Mouse (Mus musculus) lung, embryonic 14.5 days (tissue): ENCODE results near the gene Cabp2. TPM values are rescaled to one million over a fixed set of nuclear protein-coding genes. Genes with fewer than 3 reads are reported as not detected.

Source experiments
- ATAC-seq: fragments of 200-750 bp; cut with Nextera tagmentation; 2 replicates; pipeline ENCODE4 v1.8.0; 2017; ENCODE audit warnings: mild to moderate bottlenecking, moderate TSS enrichment, moderate library complexity; ENCODE audit not compliant: insufficient read depth
- DNase-seq: peaks from one replicate; pipeline ENCODE4 v3.0.0-alpha.2; 2015
- H3K27ac ChIP-seq: fragments of 300-500 bp; sonication (generic); 2 replicates; pipeline ENCODE4 v1.5.1; 2014; ENCODE audit warnings: low read depth, mild to moderate bottlenecking, moderate library complexity
- H3K27me3 ChIP-seq: fragments of 300-500 bp; sonication (generic); 2 replicates; pipeline ENCODE4 v1.6.1; 2014; ENCODE audit warnings: low read length, control low read depth; ENCODE audit not compliant: insufficient read depth
- H3K36me3 ChIP-seq: fragments of 300-500 bp; sonication (generic); 2 replicates; pipeline ENCODE4 v1.6.1; 2014; ENCODE audit warnings: control low read depth; ENCODE audit not compliant: insufficient read depth
- H3K4me1 ChIP-seq: fragments of 300-500 bp; sonication (generic); 2 replicates; pipeline ENCODE4 v1.6.1; 2014; ENCODE audit warnings: antibody characterized with exemption, control low read depth; ENCODE audit not compliant: insufficient read depth
- H3K4me2 ChIP-seq: fragments of 300-500 bp; sonication (generic); 2 replicates; pipeline ENCODE4 v1.6.1; 2014; ENCODE audit warnings: mild to moderate bottlenecking
- H3K4me3 ChIP-seq: fragments of 300-500 bp; sonication (generic); 2 replicates; pipeline ENCODE4 v1.5.1; 2014; ENCODE audit warnings: low read depth, low read length
- H3K9ac ChIP-seq: fragments of 300-500 bp; sonication (generic); 2 replicates; pipeline ENCODE4 v1.6.1; 2014
- H3K9me3 ChIP-seq: fragments of 300-500 bp; sonication (generic); 2 replicates; pipeline ENCODE4 v1.6.1; 2016; ENCODE audit warnings: low read depth, low read length, control low read depth
- CTCF ChIP-seq: IDR thresholded peaks from 2 replicates; pipeline ENCODE4 v1.5.1; 2016; ENCODE audit warnings: antibody characterized with exemption, low read depth
- WGBS: fragments of 180-500 bp; shearing (Covaris S2); extraction: QIAGEN DNeasy Blood & Tissue Kit; methylation state at CpG from one replicate; pipeline ENCODE4 v1.1.7; 2014; 5-methylcytosine and 5-hydroxymethylcytosine counted together
- polyA plus RNA-seq: library from polyadenylated mRNA; unstranded; fragments of >200 nt; fragmentation: Nextera tagmentation; extraction: Ambion mirVana; gene quantifications from 2 replicates; pipeline ENCODE4 v1.2.1, GENCODE M21; 2014

Gene Cabp2
- polyA plus RNA-seq, 1 experiment from 2014 or later = not detected

DNA sequence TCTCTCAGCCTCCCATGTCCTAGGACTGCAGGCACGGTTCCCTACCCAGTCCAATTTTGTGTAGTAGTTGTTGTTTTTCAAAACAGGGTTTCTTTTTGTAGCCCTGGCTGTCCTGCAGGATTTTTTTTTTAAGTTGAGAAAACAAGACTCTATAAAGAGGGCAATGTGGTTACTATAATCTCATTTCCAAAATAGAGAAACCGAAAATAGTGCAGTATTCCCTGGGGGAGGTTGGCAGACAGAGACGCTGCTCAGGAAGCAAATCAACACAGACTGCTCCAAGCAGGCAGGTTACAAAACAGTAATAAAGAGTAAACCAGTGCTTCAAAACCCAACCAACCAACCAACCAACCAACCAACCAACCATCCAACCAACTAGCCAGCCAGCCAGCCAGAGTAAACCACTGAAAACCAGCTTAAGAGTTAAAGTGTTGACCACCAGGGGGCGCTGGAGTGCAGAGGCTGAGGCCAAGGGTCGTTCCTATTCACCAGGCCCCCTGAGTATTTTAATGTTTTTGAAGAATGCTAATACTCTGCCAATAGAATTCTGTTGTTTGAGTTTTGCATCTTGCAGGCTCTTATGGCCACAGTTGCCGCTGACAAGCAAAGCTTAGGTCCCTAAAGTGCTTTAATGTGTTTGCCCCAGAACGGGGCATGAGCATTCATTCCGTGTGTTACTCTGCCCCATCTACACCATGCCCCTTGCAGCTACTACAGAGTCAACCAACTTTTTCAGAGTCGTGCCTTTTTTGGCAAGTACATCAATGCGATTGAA, 29.4 kb upstream of the Cabp2 start:
- no peak overlapping the region for H3K4me2 ChIP-seq
- no peaks in the 10 kb centered on the region for H3K36me3 ChIP-seq
- DNase-seq (peak; percentile 81), ATAC-seq (no peak)
- H3K27ac ChIP-seq = no peak overlapping the region
- H3K27me3 ChIP-seq = no peaks in the 10 kb centered on the region
- H3K4me1 ChIP-seq = no peaks in the 10 kb centered on the region
- no peaks in the 10 kb centered on the region for H3K9me3 ChIP-seq
- 55% methylated on average over 10 of the region's 10 CpGs for WGBS
- no peak overlapping the region for H3K9ac ChIP-seq
- peak; percentile 84 for TF ChIP-seq CTCF
- H3K4me3 ChIP-seq = no peak overlapping the region

DNA sequence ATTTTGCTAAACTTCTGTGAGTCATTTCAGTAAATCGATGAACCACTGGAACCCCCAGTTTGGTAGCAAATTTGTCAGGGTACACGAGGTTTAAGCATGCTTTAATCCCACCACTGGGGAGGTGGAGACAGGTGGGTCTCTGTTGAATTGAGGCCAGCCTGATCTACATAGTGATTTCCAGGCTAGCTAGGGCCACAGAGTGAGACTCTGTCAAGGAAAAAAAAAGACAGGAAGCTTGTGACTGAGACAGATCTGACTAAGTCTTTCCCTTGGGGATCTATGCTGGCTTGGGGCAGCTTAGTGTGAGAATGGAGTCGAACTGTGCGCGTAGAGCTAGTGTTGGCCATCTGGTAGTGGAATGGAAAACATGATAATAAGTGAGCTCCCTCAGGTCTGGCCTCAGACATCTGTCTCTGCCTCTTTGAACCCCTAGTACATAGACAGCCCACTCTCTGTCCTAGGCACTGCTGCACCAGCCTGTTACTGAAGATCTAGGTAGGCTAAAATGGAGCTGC, 28.8 kb upstream of the Cabp2 start:
- Histone ChIP-seq H3K27me3 (no peaks in the 10 kb centered on the region), H3K4me2 (no peak overlapping the region), H3K9me3 (no peaks in the 10 kb centered on the region), H3K4me3 (no peak overlapping the region), H3K9ac (no peak overlapping the region), H3K36me3 (no peaks in the 10 kb centered on the region), H3K4me1 (no peaks in the 10 kb centered on the region), H3K27ac (no peak overlapping the region)
- no peak for ATAC-seq
- DNase-seq = no peak
- no peak for TF ChIP-seq CTCF
- WGBS = 74% methylated on average over 5 of the region's 5 CpGs

DNA sequence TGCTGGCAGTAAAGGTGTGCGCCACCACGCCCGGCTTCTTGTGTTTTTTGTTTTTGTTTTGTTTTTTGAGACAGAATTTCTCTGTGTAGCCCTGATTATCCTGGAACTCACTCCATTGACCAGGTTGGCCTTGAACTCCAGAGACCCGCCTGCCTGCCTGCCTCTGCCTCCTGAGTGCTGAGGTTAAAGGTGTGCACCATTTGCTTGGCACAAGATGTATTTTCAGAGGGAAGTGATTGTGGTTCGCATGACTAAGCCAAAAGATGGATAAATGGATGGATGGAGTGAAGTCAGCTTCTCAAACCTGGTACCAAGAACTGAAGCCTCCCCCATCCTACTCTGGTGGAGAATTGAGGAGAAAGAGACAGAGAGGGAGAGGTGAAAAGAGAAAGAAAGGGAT, 26.8 kb upstream of the Cabp2 start:
- Histone ChIP-seq H3K4me3 (no peak overlapping the region), H3K36me3 (no peaks in the 10 kb centered on the region), H3K9ac (no peak overlapping the region), H3K27me3 (0 out of 2 replicates have a peak, but pooled peaks cover 6% of the 10 kb centered on the region), H3K4me1 (no peaks in the 10 kb centered on the region), H3K4me2 (no peak overlapping the region), H3K9me3 (no peaks in the 10 kb centered on the region), H3K27ac (no peak overlapping the region)
- TF ChIP-seq CTCF = no peak
- no peak for ATAC-seq
- 81% methylated on average over 5 of the region's 5 CpGs for WGBS
- no peak for DNase-seq

DNA sequence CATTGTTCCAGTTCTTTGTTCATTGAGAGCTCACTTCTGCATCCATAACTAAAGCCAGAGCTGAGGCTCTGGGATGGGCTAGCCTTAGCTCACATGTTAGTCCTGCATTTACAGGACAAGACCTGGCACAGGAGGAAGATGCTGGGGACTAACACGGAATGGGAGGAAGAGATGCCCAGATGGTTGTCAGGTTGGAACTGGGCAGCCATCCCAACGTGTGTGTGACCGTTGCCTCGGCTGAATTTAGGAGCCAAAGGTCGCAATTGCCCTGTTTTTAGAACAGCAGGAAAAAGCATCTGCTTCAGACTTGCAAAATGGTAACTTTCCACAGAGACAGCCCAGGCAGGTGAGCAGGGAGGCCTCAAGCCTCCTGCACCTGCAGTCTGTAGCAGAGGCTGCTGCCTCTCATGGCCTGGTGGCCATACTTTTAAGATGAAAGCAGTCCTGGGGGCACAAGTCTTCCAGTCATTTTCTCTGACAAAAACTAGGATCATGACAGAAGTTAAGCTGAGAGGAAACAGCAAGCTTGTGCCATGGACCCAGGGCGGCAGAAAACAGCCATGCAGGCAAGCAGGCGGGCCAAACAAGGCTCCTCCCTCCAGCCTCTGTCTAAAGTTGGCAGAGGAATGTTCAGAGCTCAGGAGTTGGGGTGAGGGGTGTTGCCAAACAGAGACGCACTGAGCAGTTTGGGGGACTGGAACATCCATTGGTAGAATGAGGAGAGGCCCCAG, 26.0 kb upstream of the Cabp2 start:
- Histone ChIP-seq H3K4me2 (no peak overlapping the region), H3K27me3 (0 out of 2 replicates have a peak, but pooled peaks cover 6% of the 10 kb centered on the region), H3K4me3 (no peak overlapping the region), H3K4me1 (no peaks in the 10 kb centered on the region), H3K9me3 (no peaks in the 10 kb centered on the region), H3K36me3 (no peaks in the 10 kb centered on the region), H3K9ac (no peak overlapping the region), H3K27ac (no peak overlapping the region)
- DNase-seq = no peak
- TF ChIP-seq CTCF = no peak
- ATAC-seq = no peak
- WGBS = 59% methylated on average over 8 of the region's 8 CpGs

DNA sequence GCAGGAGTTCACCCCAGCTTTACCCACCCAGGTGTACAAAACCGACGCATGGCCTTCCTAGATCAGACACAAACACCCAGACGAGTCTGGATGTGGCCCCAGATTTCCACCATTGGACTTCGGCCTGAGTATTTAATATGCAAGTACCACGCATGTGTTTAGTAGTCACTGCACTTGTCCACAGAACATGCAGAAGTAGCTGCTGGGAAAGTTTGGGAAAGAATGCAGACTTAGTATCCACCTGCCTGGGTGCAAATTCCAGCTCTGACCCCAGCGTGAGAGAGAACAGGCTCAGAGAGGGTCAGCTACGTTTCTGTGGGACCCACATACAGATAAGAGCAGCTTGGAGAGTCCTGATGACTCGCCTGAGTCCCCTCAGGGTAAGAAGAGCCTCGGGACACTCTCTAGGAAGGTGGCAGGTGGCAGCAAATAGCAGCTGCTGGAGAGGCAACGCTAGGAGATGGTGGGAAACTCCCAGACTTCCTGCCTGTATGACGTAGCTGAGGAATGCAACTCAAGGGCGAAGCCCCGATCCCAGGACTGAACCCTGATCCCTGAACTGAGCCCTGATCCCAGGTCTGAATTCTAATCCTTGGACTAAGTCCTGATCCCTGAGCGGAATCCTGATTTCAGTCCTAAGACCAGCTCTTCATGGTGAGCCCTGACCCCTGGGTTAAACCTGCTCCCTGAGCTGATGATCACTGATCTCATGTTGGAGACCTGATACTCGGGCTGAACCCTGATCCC, 25.3 kb upstream of the Cabp2 start:
- Histone ChIP-seq H3K9ac (no peak overlapping the region), H3K4me3 (no peak overlapping the region), H3K4me1 (no peaks in the 10 kb centered on the region), H3K36me3 (no peaks in the 10 kb centered on the region), H3K27ac (no peak overlapping the region), H3K4me2 (no peak overlapping the region), H3K27me3 (0 out of 2 replicates have a peak, but pooled peaks cover 6% of the 10 kb centered on the region), H3K9me3 (no peaks in the 10 kb centered on the region)
- DNase-seq (peak; percentile 25), ATAC-seq (peak; percentile 47)
- 40% methylated on average over 15 of the region's 15 CpGs for WGBS
- no peak for TF ChIP-seq CTCF

DNA sequence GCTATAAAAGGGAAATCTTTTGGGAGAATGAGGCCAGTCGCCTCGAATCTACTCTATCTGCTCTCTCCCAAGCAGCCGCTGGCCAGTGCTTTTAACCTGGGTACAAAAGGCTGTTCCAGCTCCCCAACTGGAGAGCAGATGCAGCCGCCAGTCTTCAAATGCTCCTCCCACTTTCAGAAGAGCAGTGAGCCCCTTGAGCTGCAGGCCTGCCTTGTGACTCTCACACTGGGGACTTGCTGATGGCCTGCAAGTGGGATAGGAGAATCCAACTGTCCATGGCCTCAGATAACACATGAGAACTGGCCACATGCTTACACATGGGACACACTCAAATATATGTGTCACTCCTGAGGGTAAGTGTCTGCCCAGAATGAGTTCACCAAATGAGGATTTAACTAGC, 24.7 kb upstream of the Cabp2 start:
- Histone ChIP-seq H3K27me3 (0 out of 2 replicates have a peak, but pooled peaks cover 6% of the 10 kb centered on the region), H3K9ac (no peak overlapping the region), H3K4me2 (no peak overlapping the region), H3K9me3 (no peaks in the 10 kb centered on the region), H3K4me1 (no peaks in the 10 kb centered on the region), H3K36me3 (no peaks in the 10 kb centered on the region), H3K27ac (no peak overlapping the region), H3K4me3 (no peak overlapping the region)
- ATAC-seq (no peak), DNase-seq (no peak)
- WGBS = 51% methylated on average over 4 of the region's 4 CpGs
- no peak for TF ChIP-seq CTCF

DNA sequence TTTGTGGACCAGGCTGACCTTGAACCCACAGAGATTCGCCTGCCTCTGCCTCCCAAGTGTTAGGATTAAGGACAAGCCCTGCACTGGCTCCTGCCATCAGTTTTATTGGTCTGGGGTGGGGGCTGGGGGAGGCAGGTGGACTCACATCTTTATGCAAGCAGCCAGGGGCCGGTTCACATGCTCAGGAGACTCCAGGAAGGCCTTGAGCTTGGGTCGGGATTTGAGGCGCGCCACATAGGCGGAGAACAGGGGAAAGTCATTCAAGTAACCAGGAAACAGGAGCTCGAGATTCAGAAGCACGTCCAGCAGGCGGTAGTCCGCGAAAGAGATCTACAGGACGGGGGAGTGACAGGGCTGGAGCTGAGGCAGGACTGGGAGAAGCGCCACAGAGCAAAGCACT, 24.0 kb upstream of the Cabp2 start:
- Histone ChIP-seq H3K27me3 (0 out of 2 replicates have a peak, but pooled peaks cover 6% of the 10 kb centered on the region), H3K9ac (no peak overlapping the region), H3K4me2 (no peak overlapping the region), H3K4me3 (no peak overlapping the region), H3K27ac (no peak overlapping the region), H3K9me3 (no peaks in the 10 kb centered on the region), H3K4me1 (no peaks in the 10 kb centered on the region), H3K36me3 (no peaks in the 10 kb centered on the region)
- DNase-seq = no peak
- 81% methylated on average over 13 of the region's 13 CpGs for WGBS
- no peak for TF ChIP-seq CTCF
- no peak for ATAC-seq
